Mouse (Mus musculus): ENCODE data around the gene Ccdc194.

Ccdc194 gene

GRCm38 (mm10) chr8:71511644-71512043 lies 13.9 kb downstream of the Ccdc194 start, which contains the start of gene Plvap:
Gene Plvap, minus strand, starts transcription at chr8:71511752.
- DNase-seq (ENCODE audit: low spot score): no peak

GRCm38 (mm10) chr8:71509316-71509715 lies 16.2 kb downstream of the Ccdc194 start:
- no peak for DNase-seq (ENCODE audit: low spot score)

GRCm38 (mm10) chr8:71507589-71508104 lies 17.9 kb downstream of the Ccdc194 start:
- DNase-seq (ENCODE audit: low spot score): peak; percentile 82

- DNase-seq (ENCODE audit: low spot score): peak; percentile 48
These were observed 19.5 kb downstream of the Ccdc194 start for GRCm38 (mm10) chr8:71505979-71506378.

GRCm38 (mm10) chr8:71505326-71505725 lies 20.2 kb downstream of the Ccdc194 start:
- DNase-seq (ENCODE audit: low spot score): no peak

GRCm38 (mm10) chr8:71504349-71504748 lies 21.2 kb downstream of the Ccdc194 start:
- DNase-seq (ENCODE audit: low spot score): no peak

GRCm38 (mm10) chr8:71498816-71499690 lies 26.5 kb downstream of the Ccdc194 start:
- no peak for DNase-seq (ENCODE audit: low spot score)

GRCm38 (mm10) chr8:71497881-71498501 lies 27.5 kb downstream of the Ccdc194 start:
- peak; percentile 18 for DNase-seq (ENCODE audit: low spot score)

- DNase-seq (ENCODE audit: low spot score): no peak
These were observed 28.4 kb downstream of the Ccdc194 start for GRCm38 (mm10) chr8:71497077-71497645.

GRCm38 (mm10) chr8:71496481-71496880 lies 29.0 kb downstream of the Ccdc194 start:
- peak; percentile 86 for DNase-seq (ENCODE audit: low spot score)

- no peak for DNase-seq (ENCODE audit: low spot score)
These were observed 29.7 kb downstream of the Ccdc194 start for GRCm38 (mm10) chr8:71495811-71496210.

GRCm38 (mm10) chr8:71495039-71495438 lies 30.5 kb downstream of the Ccdc194 start:
- DNase-seq (ENCODE audit: low spot score): peak; percentile 83

- DNase-seq (ENCODE audit: low spot score): peak; percentile 82
These were observed 37.1 kb downstream of the Ccdc194 start for GRCm38 (mm10) chr8:71488454-71488853.

GRCm38 (mm10) chr8:71487691-71488445 lies 37.6 kb downstream of the Ccdc194 start, which contains the start of gene Gtpbp3:
Gene Gtpbp3, plus strand, starts transcription at chr8:71488103.
- peak; percentile 80 for DNase-seq (ENCODE audit: low spot score)

- DNase-seq (ENCODE audit: low spot score): no peak
These were observed 39.4 kb downstream of the Ccdc194 start for GRCm38 (mm10) chr8:71486136-71486529.

GRCm38 (mm10) chr8:71485142-71486135 lies 40.1 kb downstream of the Ccdc194 start, which contains the start of gene Ano8:
Gene Ano8, minus strand, starts transcription at chr8:71485963.
- peak; percentile 85 for DNase-seq (ENCODE audit: low spot score)

- DNase-seq (ENCODE audit: low spot score): no peak
These were observed 40.8 kb downstream of the Ccdc194 start for GRCm38 (mm10) chr8:71484736-71485135.

GRCm38 (mm10) chr8:71483932-71484331 lies 41.6 kb downstream of the Ccdc194 start:
- no peak for DNase-seq (ENCODE audit: low spot score)

- DNase-seq (ENCODE audit: low spot score): no peak
These were observed 46.6 kb downstream of the Ccdc194 start for GRCm38 (mm10) chr8:71478943-71479342.

GRCm38 (mm10) chr8:71477196-71477845 lies 48.2 kb downstream of the Ccdc194 start:
- DNase-seq (ENCODE audit: low spot score): no peak
